In the genomic region with DNA sequence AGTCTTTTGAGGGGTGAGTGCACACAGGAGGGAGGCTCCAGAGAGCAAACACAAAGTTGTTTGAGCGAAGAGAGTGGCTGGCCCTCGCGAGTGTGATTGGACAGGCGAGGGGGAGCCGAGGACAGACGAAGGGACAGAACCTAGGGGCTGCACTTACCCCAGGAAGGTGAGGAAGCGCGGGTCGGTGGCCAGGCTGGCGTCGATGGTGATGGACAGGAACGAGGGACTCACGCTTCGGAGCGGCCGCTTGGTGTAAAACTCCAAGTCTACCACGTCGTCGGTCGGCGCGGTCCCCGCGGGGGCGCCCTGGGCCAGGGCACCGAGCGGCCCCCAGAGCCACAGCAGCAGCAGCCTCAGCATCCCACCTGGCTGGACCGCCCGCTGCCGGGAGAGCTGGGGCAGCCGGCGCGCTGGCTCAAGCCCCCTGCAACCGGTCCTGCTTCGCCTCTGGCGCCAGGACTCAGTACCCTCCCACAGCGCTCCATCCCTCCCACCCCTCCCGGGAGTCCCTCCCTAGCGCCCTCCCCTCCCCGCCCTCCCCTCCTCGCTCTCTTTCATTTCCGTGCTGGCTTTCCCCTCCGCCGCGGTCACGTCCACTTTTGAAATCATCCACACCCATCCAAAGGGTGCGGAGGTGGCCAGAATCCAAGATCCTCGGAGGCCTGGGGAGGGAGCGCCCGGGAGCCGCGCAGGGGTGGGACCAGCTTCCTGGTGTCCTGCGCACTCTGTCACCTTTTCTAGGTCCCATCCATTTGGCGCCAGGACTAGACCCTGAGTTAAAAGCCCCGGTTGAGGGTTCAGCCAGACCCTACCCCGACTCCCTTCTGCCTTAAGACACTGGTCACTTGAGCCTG, we compare ENCODE assay signal across 8 mouse cellular contexts. TPM values are rescaled to one million over a fixed set of nuclear protein-coding genes. Genes with fewer than 3 reads are reported as not detected.
A peak's percentile ranks its signal among the peaks of the same experiment; 100 is the strongest.
DNase-seq lines count a peak whose midpoint lies in the region; ATAC-seq and TF ChIP-seq lines count a peak whose summit lies in the region.

A gene (minus strand): TSS at position 482 of the 854 bp plus-strand sequence.

- 2% methylated on average over 52 of the region's 56 CpGs for WGBS in liver, embryonic 14.5 days (ENCODE audit: insufficient replicate concordance)

- no peak for TF ChIP-seq POLR2A in myocyte (IDR thresholded peaks at IDR 0.05; ENCODE audit: insufficient read length, low read depth)

- H3K4me2 ChIP-seq in liver, embryonic 14.5 days (ENCODE audit: low read depth) = peak within 1 kb of the TSS; percentile 54
- peak within 1 kb of the TSS; percentile 61 for H3K4me2 ChIP-seq in myocyte (ENCODE audit: low read depth)

- no peaks in the 10 kb centered on the region for H3K4me1 ChIP-seq in liver, embryonic 14.5 days (replicated peaks; ENCODE audit: control insufficient read depth in 2 of 2, insufficient read depth in 2 of 2, low read length in 1 of 2)

- DNase-seq in frontal cortex, postnatal 14 days (ENCODE audit: low spot score in 2 of 2) = no peak
- DNase-seq in gastrocnemius, postnatal 4 days (ENCODE audit: low spot score in 2 of 2) = peak; percentile 27 to 31
- DNase-seq in liver, embryonic 14.5 days (ENCODE audit: low read depth in 3 of 3, low spot score in 3 of 3) = no peak
- DNase-seq in thymus, postnatal 0 days (ENCODE audit: low spot score) = peak; percentile 36

- TF ChIP-seq CTCF in liver, embryonic 14.5 days (IDR thresholded peaks at IDR 0.05; ENCODE audit: low read depth) = no peak

- H3ac ChIP-seq in myocyte (ENCODE audit: control insufficient read depth, insufficient read length) = no peak within 1 kb of the TSS

- peak; percentile 50 for ATAC-seq in frontal cortex, adult (ENCODE audit: low TSS enrichment)
- ATAC-seq in common myeloid progenitor, adult 5-6 weeks (replicated peaks; ENCODE audit: low read depth, poor library complexity, severe bottlenecking) = peak; percentile 37
- ATAC-seq in inflammation-experienced regulatory T-cells, adult 6 months = peak; percentile 55
- ATAC-seq in liver, embryonic 14.5 days (ENCODE audit: insufficient read depth) = 0 out of 2 replicates have a peak, but pooled peaks have one; percentile 31

- H3K9me3 ChIP-seq in liver, embryonic 14.5 days (ENCODE audit: control insufficient read depth, low read length) = no peaks in the 10 kb centered on the region

- peak within 1 kb of the TSS; percentile 31 to 43 for H3K4me3 ChIP-seq in liver, embryonic 14.5 days (ENCODE audit: insufficient read depth in 1 of 2, low read depth in 2 of 2, low read length in 2 of 2)
- H3K4me3 ChIP-seq in myocyte = peak within 1 kb of the TSS; percentile 9

- H3K36me3 ChIP-seq in liver, embryonic 14.5 days (replicated peaks; ENCODE audit: control insufficient read depth, insufficient read depth, low read depth) = no peaks in the 10 kb centered on the region
- no peaks in the 10 kb centered on the region for H3K36me3 ChIP-seq in myocyte (ENCODE audit: control insufficient read depth, insufficient read depth)

- TF ChIP-seq EP300 in liver, embryonic 14.5 days (IDR thresholded peaks at IDR 0.05; ENCODE audit: low read depth) = no peak

- H3K9ac ChIP-seq in liver, embryonic 14.5 days (replicated peaks) = no peak within 1 kb of the TSS

- no peak within 1 kb of the TSS for H3K27ac ChIP-seq in liver, embryonic 14.5 days

- no peaks in the 10 kb centered on the region for H3K79me2 ChIP-seq in myocyte (ENCODE audit: control insufficient read depth, insufficient read depth)

- H3K27me3 ChIP-seq in liver, embryonic 14.5 days (ENCODE audit: control insufficient read depth, insufficient read depth, low read length) = peaks cover 7% of the 10 kb centered on the region
- H3K27me3 ChIP-seq in myocyte (ENCODE audit: control insufficient read depth, insufficient read depth, insufficient read length) = peaks cover 12% of the 10 kb centered on the region

TF ChIP-seq in myocyte, 11 proteins besides CTCF, POLR2A, EP300 and RAD21:
- TF ChIP-seq REST (IDR thresholded peaks at IDR 0.05; ENCODE audit: insufficient read depth, insufficient read length) (no peak), E2F4 (IDR thresholded peaks at IDR 0.05; ENCODE audit: insufficient read depth) (no peak), MYOG (IDR thresholded peaks at IDR 0.05; ENCODE audit: control insufficient read depth in 1 of 3, insufficient read depth in 1 of 3, insufficient read length in 2 of 3, low read depth in 2 of 3) (no peak), USF1 (IDR thresholded peaks at IDR 0.05; ENCODE audit: low read depth) (no peak), TCF12 (IDR thresholded peaks at IDR 0.05; ENCODE audit: insufficient read depth, poor library complexity, severe bottlenecking) (no peak), CEBPB (IDR thresholded peaks at IDR 0.05; ENCODE audit: insufficient read depth, poor library complexity, severe bottlenecking) (no peak), MAX (IDR thresholded peaks at IDR 0.05; ENCODE audit: low read depth) (no peak), TCF3 (IDR thresholded peaks at IDR 0.05; ENCODE audit: insufficient read length, low read depth) (no peak), SRF (IDR thresholded peaks at IDR 0.05; ENCODE audit: control insufficient read depth, insufficient read length, low read depth) (no peak)

RNA-seq across cellular contexts. Expression of the gene that starts here (rescaled TPM):
- 11.8 and 16.7 TPM in 2 replicates for total RNA-seq in common myeloid progenitor, adult 5-6 weeks (2017)
- total RNA-seq in gastrocnemius, postnatal 4 days (2021) = 1 to 10 TPM; 2.2 to 2.4 TPM
- polyA plus RNA-seq in inflammation-experienced regulatory T-cells, adult 6 months (2017; shearing (Covaris generic)) = 1 to 10 TPM in 1 of 3 experiments, under 1 TPM in 2; 0.69 to 1.3 (median 0.91) TPM
- polyA plus RNA-seq in liver, embryonic 14.5 days (2012; rRNA removed) = 1.2 and 1.4 TPM in 2 replicates
- polyA plus RNA-seq in liver, embryonic 14.5 days (2014; fragmentation: Nextera tagmentation; extraction: Ambion mirVana) = 1.5 and 1.9 TPM in 2 replicates
- polyA plus RNA-seq in myocyte (2012; fragmentation: generic; extraction: Trizol) = 0.66 TPM
- polyA plus RNA-seq in thymus, postnatal 0 days (2015; fragmentation: Nextera tagmentation; extraction: Ambion mirVana) = 1.6 and 1.7 TPM in 2 replicates

Comparison
In these comparisons a context has a peak if more than half of its experiments do, and no peak if none do; other contexts are left out.
1. DNase-seq: peak in gastrocnemius, postnatal 4 days (2 of 2) and thymus, postnatal 0 days (single experiment); none in frontal cortex, postnatal 14 days (0 of 2) and liver, embryonic 14.5 days (0 of 3).
2. Peak in every context shown above with its lines, with median percentiles within 50 percentile points of each other: ATAC-seq.